Mouse (Mus musculus): Measurements from ENCODE around the gene Serac1.

Gene Serac1

DNA sequence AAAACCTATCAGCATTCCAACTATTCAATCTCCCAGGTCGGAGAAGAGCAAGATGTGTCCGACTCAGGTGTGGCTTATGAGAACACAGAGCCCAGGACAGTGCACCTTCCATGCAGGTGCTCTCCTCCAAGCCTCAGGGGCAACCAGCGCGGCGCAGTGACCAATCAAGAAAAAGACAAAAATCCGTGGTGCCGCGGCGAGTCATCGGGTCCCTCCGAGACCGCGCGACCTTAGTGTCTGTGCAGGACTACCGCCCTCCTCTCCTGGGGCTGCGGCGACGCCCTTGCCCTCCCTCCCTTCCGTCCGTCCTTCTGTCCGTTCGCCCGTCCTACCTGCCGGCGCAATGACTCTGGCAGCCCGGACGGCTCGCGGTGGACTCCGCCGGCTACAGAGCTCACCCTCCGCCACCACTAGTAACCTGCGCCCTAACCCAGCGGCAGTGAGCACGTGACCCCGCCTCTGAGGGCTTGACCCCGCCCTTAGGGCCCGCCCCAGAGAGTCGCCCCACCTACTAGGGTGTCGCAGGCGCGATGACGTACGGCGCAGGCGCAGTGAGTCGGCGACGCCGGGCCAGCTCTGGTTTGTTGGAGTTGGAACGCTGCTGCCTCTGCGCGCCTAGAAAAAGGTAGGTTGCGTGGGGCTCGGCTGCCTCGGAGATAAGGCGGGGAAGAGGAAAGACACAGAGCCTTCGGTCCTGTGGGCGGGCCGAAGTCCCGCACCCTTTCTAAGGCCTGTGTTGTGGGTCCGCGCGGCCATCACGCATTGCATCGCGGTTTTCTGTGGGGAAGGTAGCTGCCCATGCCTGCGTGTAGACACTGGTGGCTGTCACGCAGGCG, at the start of gene Serac1, which contains the start of gene Gtf2h5:
TSS of gene Serac1 (minus strand) at position 455 of the 836 bp plus-strand sequence.
TSS of gene Gtf2h5 (plus strand) at position 500 of the 836 bp plus-strand sequence.
- peak; percentile 97 to 99 for DNase-seq

DNA sequence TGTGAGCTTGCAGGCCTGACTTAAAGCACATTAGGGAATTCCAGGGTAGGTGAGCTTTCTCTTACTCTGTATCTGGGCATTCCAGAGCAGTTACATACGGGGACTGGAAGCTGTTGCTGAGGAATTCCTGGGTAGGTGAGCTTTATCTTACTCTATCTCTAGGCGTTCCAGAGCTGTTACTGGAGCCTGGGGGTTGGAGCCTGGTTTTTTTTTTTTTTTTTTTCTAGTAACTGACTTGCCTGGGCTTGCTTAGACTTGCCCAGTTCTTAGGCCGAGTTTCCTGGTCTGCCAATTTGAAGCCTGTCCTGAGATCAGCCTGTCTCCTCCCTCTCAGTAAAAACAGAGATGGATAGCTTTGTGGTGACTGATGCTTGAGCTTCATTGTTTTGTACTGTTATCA, 48.5 kb upstream of the Serac1 start:
- no peak for DNase-seq

DNA sequence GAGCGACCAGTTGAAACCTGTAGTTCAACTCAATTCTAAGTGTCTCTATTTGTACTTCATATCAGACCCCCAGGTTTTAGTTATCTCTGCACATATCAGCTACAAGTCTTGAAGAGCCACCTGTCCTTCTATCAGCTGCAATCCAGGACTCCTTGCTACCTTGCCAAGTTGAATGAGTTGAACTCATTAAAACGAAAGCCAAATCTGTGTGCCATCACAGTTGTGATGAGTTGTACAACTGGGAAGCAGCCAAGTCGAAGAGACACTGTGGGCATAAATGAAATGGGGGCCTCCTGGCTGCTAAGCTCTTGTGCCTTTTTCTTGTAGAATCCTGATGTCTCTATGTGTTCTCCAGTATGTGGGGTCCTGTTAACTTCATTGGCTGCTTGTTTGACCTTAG, 45.9 kb upstream of the Serac1 start:
- DNase-seq = no peak

DNA sequence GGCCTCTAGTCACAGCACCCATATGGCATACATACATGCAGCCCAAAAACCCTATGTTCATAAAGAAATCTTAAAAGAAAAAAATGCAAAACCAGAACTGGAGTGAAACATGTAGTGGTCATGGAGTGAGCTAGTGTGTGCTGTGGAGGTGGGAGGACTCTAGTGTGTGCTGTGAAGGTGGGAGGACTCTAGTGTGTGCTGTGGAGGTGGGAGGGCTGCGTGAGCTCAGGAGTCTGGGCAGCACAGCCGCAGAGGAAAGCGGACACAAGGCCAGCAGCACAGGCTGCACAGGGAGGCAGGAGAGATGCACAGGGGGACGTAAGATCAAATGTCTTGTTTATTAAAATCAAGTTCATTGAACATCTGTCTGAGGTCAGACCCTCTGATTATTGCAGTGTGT, 44.2 kb upstream of the Serac1 start:
- no peak for DNase-seq

DNA sequence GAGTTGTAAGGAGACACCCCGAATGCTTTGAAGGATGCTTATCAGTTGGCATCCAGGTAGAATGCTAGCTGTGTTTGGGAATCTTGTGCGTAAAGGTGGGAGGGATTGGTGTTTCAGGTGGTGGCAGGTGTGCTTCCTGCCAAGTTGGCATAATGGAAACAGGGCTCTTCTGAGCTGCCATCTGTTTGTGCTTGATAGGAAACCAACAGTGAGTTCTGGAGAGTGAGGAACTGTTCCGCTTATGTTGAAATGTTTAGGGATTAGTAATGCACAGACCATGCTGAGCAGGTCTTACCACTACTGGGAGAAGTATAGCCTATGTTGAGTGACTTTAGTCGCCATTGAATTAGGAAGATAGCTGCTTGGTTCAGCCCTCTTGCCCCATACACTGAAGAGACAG, 39.3 kb upstream of the Serac1 start:
- DNase-seq = no peak

DNA sequence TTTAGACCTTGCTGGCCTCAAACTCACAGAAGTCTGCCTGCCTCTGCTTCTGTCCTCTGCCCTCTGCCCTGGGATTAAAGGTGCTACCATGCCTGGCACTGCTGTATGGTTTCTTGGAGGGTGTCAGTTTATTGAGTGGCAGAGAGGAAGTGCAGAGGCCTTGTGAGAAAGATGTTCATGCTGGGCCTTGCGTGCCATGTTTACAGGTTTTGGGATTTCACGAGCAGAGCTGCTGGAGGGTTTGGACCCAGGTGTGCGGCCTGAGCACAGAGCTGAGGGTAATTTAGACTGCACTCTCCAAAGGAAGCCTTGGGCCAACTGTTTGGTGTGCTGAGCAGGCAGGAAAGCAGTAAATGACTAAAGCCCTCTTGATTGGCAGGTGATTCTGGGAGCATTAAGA, 38.4 kb upstream of the Serac1 start:
- no peak for DNase-seq

DNA sequence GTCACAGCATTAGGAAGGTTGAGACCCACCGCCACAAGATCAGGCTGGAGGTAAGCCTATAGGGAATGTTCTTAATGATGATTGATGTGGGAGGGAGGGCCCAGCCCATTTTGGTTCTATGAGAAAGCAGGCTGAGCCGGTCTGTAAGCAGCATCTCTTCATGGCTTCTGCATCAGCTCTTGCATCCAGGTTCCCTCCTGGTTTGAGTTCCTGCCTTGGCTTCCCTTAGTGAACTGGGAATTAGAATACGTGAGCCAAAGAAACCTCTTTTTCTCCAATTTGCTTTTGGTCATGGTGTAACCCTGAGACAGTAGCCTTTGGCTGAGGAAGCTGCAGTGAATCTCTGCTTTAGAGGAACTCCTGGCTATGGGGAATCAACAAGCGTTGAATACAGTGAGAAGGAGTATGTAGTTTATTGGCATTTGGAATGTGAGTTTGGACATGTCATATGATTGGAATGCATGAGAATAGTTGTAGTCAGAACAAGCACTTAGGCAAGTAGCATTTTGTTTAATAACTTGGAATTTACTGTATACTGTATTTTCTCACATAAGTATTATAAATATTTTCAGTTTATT, 37.7 kb upstream of the Serac1 start:
- DNase-seq = no peak

DNA sequence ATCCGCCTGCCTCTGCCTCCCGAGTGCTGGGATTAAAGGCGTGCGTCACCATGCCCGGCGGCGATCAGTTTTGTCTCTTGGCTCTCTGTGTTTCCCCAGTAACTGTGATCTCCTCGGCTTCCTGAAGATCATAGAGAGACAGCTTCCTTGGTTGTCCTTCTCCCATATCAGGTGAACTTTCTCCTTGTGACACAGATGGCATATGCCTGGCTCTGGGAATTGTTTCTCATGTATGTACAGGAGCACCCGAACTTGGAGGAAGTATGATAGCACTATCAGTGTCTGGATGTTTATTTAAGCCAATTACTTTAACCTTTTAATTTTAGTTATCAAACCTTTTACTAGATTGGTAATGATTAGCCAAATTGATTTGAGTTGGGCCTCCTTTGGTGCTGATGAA, 35.5 kb upstream of the Serac1 start:
- no peak for DNase-seq

DNA sequence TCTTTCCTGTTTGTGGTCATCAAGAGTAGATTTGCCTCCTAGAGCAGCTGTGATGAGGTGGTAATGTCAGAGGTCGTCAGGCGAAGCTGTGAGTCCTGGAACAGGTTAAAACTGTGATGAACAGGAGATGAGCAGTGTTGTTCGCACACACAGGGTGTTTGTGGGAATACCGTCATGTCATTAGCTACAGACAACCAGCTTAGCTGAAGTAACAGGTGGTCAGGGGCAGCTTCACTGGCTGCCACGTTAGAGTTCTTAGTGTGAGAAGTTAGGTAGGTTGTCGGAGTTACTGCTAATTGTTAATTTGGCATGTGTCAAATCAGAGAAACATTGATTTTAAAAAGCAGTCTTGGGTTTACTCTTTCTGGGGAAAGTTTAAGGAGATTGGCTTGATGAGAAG, 34.1 kb upstream of the Serac1 start:
- no peak for DNase-seq

DNA sequence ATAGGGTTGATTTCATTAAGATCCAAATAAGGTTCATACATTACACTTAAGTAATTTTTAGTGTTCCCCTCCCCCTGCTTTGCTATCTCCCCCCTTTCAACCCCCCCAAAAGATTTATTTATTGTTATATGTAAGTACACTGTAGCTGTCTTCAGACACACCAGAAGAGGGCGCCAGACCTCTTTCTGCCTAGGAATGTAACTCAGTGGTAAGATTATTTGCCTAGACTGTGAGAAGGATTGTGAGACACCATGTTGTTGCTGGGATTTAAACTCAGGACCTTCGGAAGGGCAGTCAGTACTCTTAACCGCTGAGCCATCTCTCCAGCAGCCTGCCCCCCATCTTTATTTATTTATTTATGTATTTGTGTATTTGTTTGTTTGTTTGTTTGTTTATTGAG, 31.4 kb upstream of the Serac1 start:
- DNase-seq = peak in 1 of 2 experiments; percentile 33

DNA sequence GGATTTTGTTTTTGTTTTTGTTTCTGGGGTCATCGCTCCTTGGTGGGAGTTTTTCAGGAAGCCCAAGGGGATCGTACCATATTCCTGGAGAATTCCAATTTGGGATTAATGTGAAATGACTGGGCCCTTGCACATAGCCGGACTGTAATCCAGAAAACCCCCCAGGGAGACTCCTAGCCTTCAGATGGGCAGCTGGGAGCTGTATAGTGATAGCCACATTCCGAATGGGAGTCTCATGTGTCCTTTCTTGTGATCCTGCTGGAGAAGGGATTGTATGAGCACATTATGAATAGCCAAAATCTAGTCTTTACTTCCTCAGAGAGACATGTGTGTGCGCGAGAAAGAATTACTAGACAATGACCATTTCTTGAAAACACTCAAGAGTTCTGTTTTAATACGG, 28.6 kb upstream of the Serac1 start:
- DNase-seq = no peak

DNA sequence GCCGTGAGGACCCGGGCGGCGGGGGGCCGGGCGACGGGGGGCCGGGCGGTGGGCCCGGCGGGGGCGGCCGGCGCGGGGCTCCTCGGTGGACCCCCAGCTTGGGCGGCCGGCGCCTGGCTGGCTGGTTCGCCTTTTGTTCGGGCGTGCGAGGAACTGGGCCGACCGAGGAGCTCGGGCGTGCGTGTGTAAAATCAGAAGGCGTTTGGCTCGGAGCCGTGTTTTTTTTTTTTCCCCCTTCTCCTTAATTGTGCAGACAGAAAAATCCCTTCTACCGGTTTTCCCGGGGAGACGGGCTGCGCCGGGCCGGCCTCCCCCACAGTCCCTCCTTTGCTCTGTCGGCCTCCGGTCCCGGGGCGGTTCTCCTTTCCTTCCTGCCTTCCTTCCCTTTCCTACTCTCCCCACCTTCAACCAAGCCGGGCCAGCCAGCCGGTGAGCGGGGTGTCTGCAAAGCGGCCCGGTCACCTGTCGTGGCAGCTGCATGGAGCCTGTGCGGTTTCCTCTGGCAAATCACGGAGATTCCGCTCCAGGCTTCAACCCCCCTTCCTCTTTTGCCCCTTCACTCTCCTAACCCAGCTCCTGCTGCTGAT, 27.6 kb upstream of the Serac1 start:
- peak; percentile 64 to 72 for DNase-seq

DNA sequence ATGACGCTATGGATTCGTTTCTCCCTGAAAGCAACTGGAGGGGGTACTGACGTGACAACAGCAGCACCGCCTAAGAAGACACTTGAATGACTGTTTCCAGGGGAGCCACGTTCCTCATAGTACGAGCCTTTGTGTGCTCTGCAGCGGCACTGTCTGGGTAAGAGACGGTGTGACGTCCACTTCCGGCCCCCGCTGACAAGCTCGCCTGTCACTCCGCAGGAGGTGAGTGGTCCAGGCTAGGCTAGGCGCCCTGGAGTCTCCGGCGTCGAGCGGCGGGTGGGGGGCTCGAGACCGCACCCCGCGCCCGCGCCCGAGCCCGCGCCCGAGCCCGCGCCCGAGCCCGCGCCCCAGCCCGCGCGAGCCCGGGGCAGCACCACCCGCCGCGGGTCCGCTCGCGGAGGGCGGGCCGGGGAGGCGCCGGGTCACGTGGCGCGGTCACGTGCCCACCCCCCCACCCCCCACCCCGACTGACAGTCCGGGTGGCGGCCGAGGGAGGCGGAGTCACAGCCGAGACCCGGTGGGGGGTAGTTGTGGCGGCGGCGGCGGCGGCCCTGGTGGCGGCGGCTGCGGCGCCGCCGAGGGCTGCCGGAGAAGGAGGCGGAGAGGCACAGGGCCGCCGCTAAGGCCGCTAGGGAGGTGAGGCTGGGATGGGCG, 26.9 kb upstream of the Serac1 start, which contains the start of gene Tulp4:
TSS of gene Tulp4 (plus strand) at position 77 of the 654 bp plus-strand sequence.
- DNase-seq = peak; percentile 85 to 90

DNA sequence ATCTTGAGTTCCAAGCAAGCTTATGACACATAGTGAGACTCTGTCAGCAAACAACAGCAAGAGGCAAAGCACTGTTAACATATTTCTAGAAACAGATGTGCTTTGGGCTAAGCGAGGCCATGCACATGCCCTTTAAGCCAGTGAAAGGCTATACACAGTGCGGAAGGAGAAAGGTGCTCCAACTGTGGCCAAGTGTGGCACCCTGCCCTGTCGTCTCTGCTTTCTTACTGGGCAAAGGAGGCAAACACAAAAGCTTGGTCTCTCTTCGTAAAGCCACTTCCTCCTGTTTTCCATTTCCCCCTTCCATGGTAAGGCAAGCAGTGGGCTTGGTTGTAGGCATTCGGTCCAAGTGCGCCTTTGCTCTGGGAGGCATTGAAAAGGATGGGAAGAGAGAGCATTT, 24.0 kb upstream of the Serac1 start:
- DNase-seq = no peak

DNA sequence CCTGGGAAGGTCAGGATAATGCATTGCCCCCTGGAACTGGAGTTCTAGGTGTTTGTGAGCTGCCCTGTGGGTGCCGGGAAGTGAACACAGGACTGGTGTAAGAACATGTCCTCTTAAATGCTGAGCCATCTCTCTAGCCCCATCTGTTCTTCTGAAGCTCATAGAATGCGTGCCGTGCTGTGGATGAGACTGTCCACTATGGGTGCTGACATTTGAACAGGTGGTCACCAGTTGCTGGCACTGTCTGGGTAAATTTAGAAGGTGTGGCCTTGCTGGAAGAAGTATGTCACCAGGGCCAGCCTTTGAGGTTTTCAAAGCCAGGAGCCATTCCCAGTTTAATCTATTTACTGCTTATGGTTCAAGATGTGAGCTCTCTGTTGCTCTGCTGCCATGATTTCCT, 22.7 kb upstream of the Serac1 start:
- DNase-seq = no peak

DNA sequence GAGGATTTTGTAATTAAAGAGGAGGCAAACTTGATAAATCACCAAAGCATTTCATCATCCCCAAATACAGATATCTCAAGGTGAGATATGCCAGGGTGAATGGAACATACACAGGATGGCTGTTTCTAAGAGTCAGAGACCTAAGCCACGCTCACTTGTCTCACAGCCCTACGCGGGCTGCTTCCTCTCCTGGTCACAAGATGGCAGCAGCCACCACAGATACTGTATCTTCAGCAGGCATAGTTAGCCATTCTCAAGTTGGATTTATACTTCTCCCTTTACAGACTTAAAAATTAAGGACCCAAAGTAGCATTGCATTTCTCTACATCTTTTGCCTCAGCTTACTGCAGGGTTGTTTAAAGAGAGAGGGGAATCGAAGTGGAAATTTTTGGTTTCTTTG, 18.3 kb upstream of the Serac1 start:
- peak; percentile 49 to 82 for DNase-seq

DNA sequence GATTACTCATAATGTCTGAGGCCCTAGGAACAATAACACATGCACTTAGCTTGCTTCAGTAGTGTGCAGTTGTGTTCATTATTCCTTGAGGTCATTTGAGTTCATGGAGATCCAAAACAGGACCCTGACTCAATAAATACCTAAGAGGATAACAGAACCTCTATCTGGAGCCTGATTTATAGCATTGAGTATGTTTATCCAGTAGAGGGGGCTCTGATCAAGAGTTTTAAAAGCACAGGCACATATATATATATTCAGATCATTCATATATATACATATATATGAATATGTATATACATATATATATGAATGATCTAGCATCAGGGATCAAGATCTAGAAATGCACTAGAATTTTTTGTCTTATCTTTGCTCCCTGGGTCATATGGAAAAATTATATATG, 16.0 kb upstream of the Serac1 start:
- DNase-seq = no peak

DNA sequence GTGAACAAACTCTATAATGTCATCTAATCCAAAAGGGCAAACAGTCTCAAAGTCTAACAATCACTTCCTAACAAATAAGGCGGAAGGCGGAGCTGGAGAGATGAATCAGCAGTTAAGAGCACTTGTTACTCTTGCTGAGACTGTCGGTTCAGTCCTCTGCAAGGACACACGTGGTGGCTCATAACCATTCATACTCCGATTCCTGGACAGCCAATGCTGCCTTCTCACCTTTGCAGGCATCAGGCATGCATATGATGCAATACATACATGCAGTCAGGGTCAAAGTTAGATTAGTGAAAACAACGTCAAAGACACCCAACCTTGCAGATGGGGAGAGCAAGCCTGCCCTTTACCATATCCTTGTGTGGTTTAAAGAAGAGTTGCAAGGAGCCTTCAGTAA, 12.1 kb upstream of the Serac1 start:
- no peak for DNase-seq

DNA sequence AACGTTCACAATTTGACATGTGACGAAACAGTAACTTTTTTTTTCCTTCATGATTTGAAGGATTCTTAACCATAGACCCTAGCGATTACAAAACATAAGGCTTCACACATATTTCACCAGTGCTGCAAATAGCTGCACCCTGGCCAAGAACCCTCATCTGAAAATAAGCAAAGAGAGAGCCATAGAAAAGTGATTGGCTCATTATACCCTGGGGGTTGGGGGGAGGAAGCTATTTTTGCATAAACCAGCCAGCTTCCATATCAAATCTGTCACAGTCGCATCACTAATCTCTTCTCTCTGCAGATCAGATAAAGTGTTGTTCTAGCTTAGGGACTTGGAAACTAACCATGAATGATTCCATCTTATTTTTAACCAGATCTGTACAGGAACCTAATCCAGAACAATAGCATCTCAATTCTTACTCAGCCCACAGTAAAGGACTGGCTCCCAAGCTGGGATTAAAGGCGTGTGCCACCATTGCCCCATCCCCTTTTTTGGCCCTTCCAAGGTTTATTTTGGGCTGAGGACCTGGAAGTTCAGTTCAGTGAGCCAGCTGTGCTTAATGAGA, 3.9 kb upstream of the Serac1 start:
- DNase-seq = no peak

DNA sequence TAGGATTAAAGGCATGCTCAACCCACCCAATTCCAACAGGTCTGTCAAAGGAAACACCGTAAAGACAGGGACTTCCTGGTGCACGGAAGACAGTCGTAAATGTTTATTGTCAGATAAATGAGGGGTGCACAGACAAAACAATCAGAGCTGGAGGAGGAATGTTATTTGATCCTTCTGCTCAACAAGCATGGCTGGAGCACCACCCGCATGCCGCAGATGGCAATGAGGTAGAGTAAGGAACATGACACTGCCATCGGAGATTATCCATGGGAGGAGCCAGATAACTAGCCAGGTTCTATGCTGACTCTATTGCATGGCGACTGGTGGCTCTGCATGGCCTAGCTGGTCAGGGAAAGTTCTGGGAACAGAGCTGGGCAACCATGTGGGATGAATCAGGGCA, 6.1 kb downstream of the Serac1 start:
- DNase-seq = no peak

DNA sequence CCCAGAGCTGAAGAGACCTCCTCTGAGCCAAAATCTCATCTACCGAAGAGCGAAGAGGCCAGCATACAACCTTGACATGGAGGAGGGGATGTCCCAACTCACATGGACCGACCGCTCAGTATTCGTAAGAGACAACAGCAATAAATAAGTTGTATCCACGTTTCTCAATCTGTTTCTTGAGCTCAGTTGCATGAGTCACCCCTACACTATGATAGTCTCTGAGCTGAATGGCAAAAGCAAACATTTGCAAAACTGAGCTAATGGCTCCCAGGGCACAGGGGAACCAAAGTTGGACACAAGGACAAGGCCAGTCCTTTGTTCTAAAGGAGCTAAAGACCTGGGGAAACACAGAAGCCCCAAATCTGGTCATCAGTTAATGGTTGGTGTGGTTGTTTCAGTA, 9.7 kb downstream of the Serac1 start:
- DNase-seq = no peak

DNA sequence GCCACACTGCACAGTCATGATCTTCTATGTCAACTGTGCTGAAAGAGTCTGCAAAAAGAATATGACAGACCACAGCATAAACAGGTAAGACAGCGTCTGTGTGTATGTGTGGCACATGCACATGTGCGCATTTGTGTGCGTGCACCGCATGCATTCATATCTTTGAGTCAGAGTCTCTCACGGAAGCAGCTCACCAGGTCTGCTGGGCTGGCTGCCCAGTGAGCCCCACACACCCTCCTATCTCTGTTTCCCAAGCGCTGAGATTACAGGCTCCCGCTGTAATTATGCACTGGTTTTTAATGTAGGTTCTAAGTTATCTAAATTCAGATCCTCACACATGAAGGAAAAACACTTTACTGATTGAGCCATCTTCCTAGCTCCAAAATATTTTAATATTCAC, 11.9 kb downstream of the Serac1 start:
- DNase-seq = no peak

DNA sequence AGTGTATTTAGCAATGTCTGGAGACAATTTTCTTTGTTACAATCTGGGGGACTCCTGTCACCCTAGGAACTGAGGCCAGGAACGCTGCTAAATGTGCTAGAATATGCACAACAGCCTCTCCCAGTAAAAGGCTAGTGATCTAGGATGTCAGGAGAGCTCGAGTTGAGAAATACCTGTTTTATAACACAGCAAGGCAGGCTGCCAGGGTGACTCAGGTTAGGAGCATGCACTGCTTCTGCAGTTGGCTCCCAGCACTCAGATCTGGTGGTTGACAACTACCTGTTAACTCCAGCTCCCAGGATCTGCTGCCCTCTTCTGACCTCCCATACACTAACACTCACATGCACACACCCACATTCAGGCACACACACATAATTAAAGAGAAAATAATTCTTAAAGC, 13.5 kb downstream of the Serac1 start:
- DNase-seq = no peak
